Mouse (Mus musculus): ENCODE data around the gene Klhl21. TPM values are rescaled to one million over a fixed set of nuclear protein-coding genes. Genes with fewer than 3 reads are reported as not detected.

The Klhl21 gene
- total and polyA plus RNA-seq, 3 experiments = 50.4 to 93.5 (median 69.9) TPM

- peaks cover 8% of the 10 kb centered on the region for H3K4me1 ChIP-seq (ENCODE audit: control insufficient read depth, insufficient read depth, low read length)
- no peak for TF ChIP-seq POLR2A (IDR thresholded peaks at IDR 0.05; ENCODE audit: insufficient read depth, low read depth, low read length)
- TF ChIP-seq EP300 (IDR thresholded peaks at IDR 0.05; ENCODE audit: insufficient read depth, low read depth, low read length) = no peak
- no peak for TF ChIP-seq CTCF (IDR thresholded peaks at IDR 0.05)
- peak in 1 of 2 experiments; percentile 21 for DNase-seq
- no peaks in the 10 kb centered on the region for H3K79me2 ChIP-seq (replicated peaks; ENCODE audit: control insufficient read depth, insufficient read depth, low read length)
- no peaks in the 10 kb centered on the region for H3K36me3 ChIP-seq (ENCODE audit: control insufficient read depth, insufficient read depth, low read length)
- intact Hi-C loops (cut with DNase I) = loop anchor here (2.0 kb wide), 1 partner anchor 19 kb away; no protein-coding TSS in a partner anchor
- no peak overlapping the region for H3K4me3 ChIP-seq
- H3K27ac ChIP-seq = no peak overlapping the region
- no peak overlapping the region for H3K9ac ChIP-seq (ENCODE audit: low read depth, low read length)
- H3K27me3 ChIP-seq (ENCODE audit: control insufficient read depth, insufficient read depth, low read length) = no peaks in the 10 kb centered on the region
- WGBS = 51% methylated on average over 8 of the region's 9 CpGs
Measured at GRCm38 (mm10) chr4:151983560-151983959, 25.0 kb upstream of the Klhl21 start.

DNA sequence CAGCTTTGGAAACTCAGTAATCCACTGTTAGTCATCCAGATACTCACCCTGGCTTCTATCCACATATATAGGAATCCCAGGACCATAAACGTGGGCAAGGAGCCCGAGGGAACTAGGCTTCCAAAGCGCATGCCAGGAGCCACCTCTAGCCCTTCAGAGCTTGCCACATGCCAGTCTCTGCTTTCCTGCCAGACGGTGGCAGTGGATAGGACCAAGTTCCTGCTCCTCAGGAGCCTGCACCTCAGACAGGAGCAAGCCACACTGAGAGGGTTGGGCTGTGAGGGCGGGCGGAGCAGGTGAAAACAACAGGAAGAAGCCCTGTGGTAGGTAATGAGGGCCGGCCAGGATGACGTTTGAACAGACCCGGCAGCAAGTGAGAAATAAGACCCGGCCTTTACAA, 22.7 kb upstream of the Klhl21 start:
- WGBS = 52% methylated on average over 10 of the region's 10 CpGs
- no peak overlapping the region for H3K4me3 ChIP-seq
- DNase-seq = no peak
- TF ChIP-seq POLR2A (IDR thresholded peaks at IDR 0.05; ENCODE audit: insufficient read depth, low read depth, low read length) (no peak), EP300 (IDR thresholded peaks at IDR 0.05; ENCODE audit: insufficient read depth, low read depth, low read length) (no peak), CTCF (IDR thresholded peaks at IDR 0.05) (no peak)
- H3K79me2 ChIP-seq (replicated peaks; ENCODE audit: control insufficient read depth, insufficient read depth, low read length) = no peaks in the 10 kb centered on the region
- H3K9ac ChIP-seq (ENCODE audit: low read depth, low read length) = no peak overlapping the region
- H3K4me1 ChIP-seq (ENCODE audit: control insufficient read depth, insufficient read depth, low read length) = peaks cover 8% of the 10 kb centered on the region
- no peaks in the 10 kb centered on the region for H3K36me3 ChIP-seq (ENCODE audit: control insufficient read depth, insufficient read depth, low read length)
- no peaks in the 10 kb centered on the region for H3K27me3 ChIP-seq (ENCODE audit: control insufficient read depth, insufficient read depth, low read length)
- no peak overlapping the region for H3K27ac ChIP-seq
- intact Hi-C loops (cut with DNase I) = no loop called here

- Histone ChIP-seq H3K4me3 (no peak overlapping the region), H3K79me2 (replicated peaks; ENCODE audit: control insufficient read depth, insufficient read depth, low read length) (no peaks in the 10 kb centered on the region), H3K9ac (ENCODE audit: low read depth, low read length) (no peak overlapping the region), H3K36me3 (ENCODE audit: control insufficient read depth, insufficient read depth, low read length) (no peaks in the 10 kb centered on the region), H3K27ac (no peak overlapping the region), H3K4me1 (ENCODE audit: control insufficient read depth, insufficient read depth, low read length) (peaks cover 8% of the 10 kb centered on the region), H3K27me3 (ENCODE audit: control insufficient read depth, insufficient read depth, low read length) (no peaks in the 10 kb centered on the region)
- intact Hi-C loops (cut with DNase I) = no loop called here
- peak in 1 of 2 experiments; percentile 14 for DNase-seq
- TF ChIP-seq CTCF (IDR thresholded peaks at IDR 0.05) = no peak
- no peak for TF ChIP-seq EP300 (IDR thresholded peaks at IDR 0.05; ENCODE audit: insufficient read depth, low read depth, low read length)
- no peak for TF ChIP-seq POLR2A (IDR thresholded peaks at IDR 0.05; ENCODE audit: insufficient read depth, low read depth, low read length)
- 46% methylated on average over 8 of the region's 8 CpGs for WGBS
Measured at GRCm38 (mm10) chr4:151986650-151987049, 22.0 kb upstream of the Klhl21 start.

DNA sequence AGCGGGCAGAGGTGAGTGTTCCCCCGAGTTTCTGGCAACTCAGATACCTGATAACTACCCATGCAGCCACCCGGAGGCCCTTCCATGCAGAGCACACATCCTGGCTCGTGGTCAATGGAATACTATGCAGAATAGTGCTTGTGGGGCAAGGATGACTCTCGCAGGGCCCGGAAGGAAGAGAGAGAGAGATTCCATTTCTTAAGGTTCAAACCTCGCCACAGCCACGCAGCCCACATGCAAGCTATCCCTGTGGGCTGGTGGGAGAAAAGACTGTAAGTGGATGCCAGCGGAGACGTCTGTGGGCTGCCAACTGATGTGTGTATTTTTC, 20.6 kb upstream of the Klhl21 start:
- WGBS = 20% methylated on average over 10 of the region's 10 CpGs
- no peaks in the 10 kb centered on the region for H3K79me2 ChIP-seq (replicated peaks; ENCODE audit: control insufficient read depth, insufficient read depth, low read length)
- H3K36me3 ChIP-seq (ENCODE audit: control insufficient read depth, insufficient read depth, low read length) = no peaks in the 10 kb centered on the region
- intact Hi-C loops (cut with DNase I) = no loop called here
- peak overlapping the region; percentile 83 for H3K4me3 ChIP-seq
- H3K4me1 ChIP-seq (ENCODE audit: control insufficient read depth, insufficient read depth, low read length) = peaks cover 8% of the 10 kb centered on the region
- TF ChIP-seq POLR2A (IDR thresholded peaks at IDR 0.05; ENCODE audit: insufficient read depth, low read depth, low read length) = no peak
- TF ChIP-seq EP300 (IDR thresholded peaks at IDR 0.05; ENCODE audit: insufficient read depth, low read depth, low read length) = no peak
- no peak for TF ChIP-seq CTCF (IDR thresholded peaks at IDR 0.05)
- H3K9ac ChIP-seq (ENCODE audit: low read depth, low read length) = peak overlapping the region; percentile 97
- H3K27me3 ChIP-seq (ENCODE audit: control insufficient read depth, insufficient read depth, low read length) = no peaks in the 10 kb centered on the region
- no peak for DNase-seq
- H3K27ac ChIP-seq = peak overlapping the region; percentile 88

DNA sequence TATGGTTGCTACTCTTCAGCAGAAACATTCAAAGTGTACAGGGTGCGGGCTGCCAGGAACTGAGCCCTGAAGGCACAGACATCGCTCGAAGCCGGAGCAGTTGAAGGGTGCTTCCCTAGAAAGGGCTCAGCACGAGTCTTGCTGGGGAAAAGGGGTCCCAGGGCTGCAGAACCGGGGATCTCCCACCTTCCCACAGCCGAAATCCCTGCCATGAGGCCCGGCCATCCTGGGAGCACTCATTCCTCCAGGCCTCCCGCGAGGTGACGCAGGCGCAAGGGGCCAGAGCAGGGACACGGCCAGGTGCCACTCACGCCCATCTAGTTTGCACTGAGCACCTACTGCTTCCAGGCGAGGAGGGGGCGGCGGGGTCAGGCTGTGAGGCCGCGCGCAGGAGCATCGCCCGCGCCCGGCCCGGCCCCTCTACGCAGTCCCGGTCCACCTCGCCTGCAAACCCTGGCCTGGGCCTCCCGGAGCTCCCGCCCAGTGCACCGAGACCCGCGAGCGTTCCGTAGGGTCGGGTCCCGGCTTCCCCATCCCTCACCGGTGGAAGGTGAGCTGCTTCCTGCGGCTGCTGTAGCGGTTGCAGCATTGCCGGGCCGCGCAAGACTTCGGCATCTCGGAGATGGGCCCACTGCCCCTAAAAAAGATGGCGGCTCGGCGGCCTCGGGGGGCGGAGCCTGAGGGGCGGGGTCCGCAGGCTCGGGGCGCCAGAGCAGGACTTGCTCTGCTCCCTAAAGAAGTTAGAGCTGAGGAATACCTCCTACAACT, 20.1 kb upstream of the Klhl21 start, which contains the start of gene Thap3:
TSS of gene Thap3 (minus strand) at position 656 of the 768 bp plus-strand sequence.
- H3K4me3 ChIP-seq = peak within 1 kb of the TSS; percentile 83
- intact Hi-C loops (cut with DNase I) = no loop called here
- peak; percentile 91 to 94 for DNase-seq
- TF ChIP-seq POLR2A (IDR thresholded peaks at IDR 0.05; ENCODE audit: insufficient read depth, low read depth, low read length) (peak; percentile 42), EP300 (IDR thresholded peaks at IDR 0.05; ENCODE audit: insufficient read depth, low read depth, low read length) (no peak), CTCF (IDR thresholded peaks at IDR 0.05) (no peak)
- peak within 1 kb of the TSS; percentile 88 for H3K27ac ChIP-seq
- no peaks in the 10 kb centered on the region for H3K79me2 ChIP-seq (replicated peaks; ENCODE audit: control insufficient read depth, insufficient read depth, low read length)
- peak within 1 kb of the TSS; percentile 97 for H3K9ac ChIP-seq (ENCODE audit: low read depth, low read length)
- no peaks in the 10 kb centered on the region for H3K27me3 ChIP-seq (ENCODE audit: control insufficient read depth, insufficient read depth, low read length)
- H3K36me3 ChIP-seq (ENCODE audit: control insufficient read depth, insufficient read depth, low read length) = no peaks in the 10 kb centered on the region
- peaks cover 8% of the 10 kb centered on the region for H3K4me1 ChIP-seq (ENCODE audit: control insufficient read depth, insufficient read depth, low read length)
- under 1% methylated on average over 54 of the region's 54 CpGs for WGBS

GRCm38 (mm10) chr4:151989110-151989488, 19.5 kb upstream of the Klhl21 start:
- H3K27ac ChIP-seq = peak overlapping the region; percentile 88
- H3K27me3 ChIP-seq (ENCODE audit: control insufficient read depth, insufficient read depth, low read length) = no peaks in the 10 kb centered on the region
- TF ChIP-seq EP300 (IDR thresholded peaks at IDR 0.05; ENCODE audit: insufficient read depth, low read depth, low read length) (0 out of 2 replicates have a peak, but pooled peaks have one; percentile 32), CTCF (IDR thresholded peaks at IDR 0.05) (no peak), POLR2A (IDR thresholded peaks at IDR 0.05; ENCODE audit: insufficient read depth, low read depth, low read length) (no peak)
- H3K36me3 ChIP-seq (ENCODE audit: control insufficient read depth, insufficient read depth, low read length) = no peaks in the 10 kb centered on the region
- 48% methylated on average over 6 of the region's 6 CpGs for WGBS
- H3K4me1 ChIP-seq (ENCODE audit: control insufficient read depth, insufficient read depth, low read length) = peaks cover 8% of the 10 kb centered on the region
- intact Hi-C loops (cut with DNase I) = no loop called here
- H3K9ac ChIP-seq (ENCODE audit: low read depth, low read length) = 0 out of 2 replicates have a peak overlapping the region, but pooled peaks have one; percentile 3
- H3K4me3 ChIP-seq = peak overlapping the region; percentile 83
- DNase-seq = no peak
- H3K79me2 ChIP-seq (replicated peaks; ENCODE audit: control insufficient read depth, insufficient read depth, low read length) = no peaks in the 10 kb centered on the region
